Mouse (Mus musculus) G1E (cell line): ENCODE results near the gene Sik1.

ENCODE experiments used
- CTCF ChIP-seq: IDR thresholded peaks from 2 replicates; pipeline ENCODE4 v1.5.1; 2012; ENCODE audit warnings: low read depth, low read length, inconsistent platforms, mixed read lengths
- GATA1 ChIP-seq: IDR thresholded peaks from 2 replicates; pipeline ENCODE4 v1.6.1; 2012; ENCODE audit warnings: borderline replicate concordance, low read length, inconsistent platforms, mixed read lengths
- GATA2 ChIP-seq: IDR thresholded peaks from 2 replicates; pipeline ENCODE4 v1.6.1; 2012; ENCODE audit warnings: low read depth, low read length, inconsistent platforms, borderline replicate concordance
- POLR2AphosphoS5 ChIP-seq: IDR thresholded peaks from 2 replicates; pipeline ENCODE4 v1.6.1; 2012; ENCODE audit warnings: low read depth, low read length, inconsistent platforms; ENCODE audit not compliant: insufficient replicate concordance
- TAL1 ChIP-seq: conservative IDR thresholded peaks from 2 replicates; pipeline ENCODE4 v1.6.1; 2012; ENCODE audit warnings: low read depth, low read length, inconsistent platforms, mixed read lengths

GRCm38 (mm10) chr17:31893371-31894060 lies 37.9 kb upstream of the Sik1 start:
- TF ChIP-seq CTCF = no peak
- no peak for TF ChIP-seq POLR2AphosphoS5
- no peak for TF ChIP-seq TAL1
- no peak for TF ChIP-seq GATA1
- no peak for TF ChIP-seq GATA2
